Mouse (Mus musculus) lung, postnatal 14 days (tissue): ENCODE measurements around the gene Cbx7.

Experiments used
- DNase-seq: peaks from one replicate; pipeline ENCODE4 v3.0.0; 2021

The Cbx7 gene

DNA sequence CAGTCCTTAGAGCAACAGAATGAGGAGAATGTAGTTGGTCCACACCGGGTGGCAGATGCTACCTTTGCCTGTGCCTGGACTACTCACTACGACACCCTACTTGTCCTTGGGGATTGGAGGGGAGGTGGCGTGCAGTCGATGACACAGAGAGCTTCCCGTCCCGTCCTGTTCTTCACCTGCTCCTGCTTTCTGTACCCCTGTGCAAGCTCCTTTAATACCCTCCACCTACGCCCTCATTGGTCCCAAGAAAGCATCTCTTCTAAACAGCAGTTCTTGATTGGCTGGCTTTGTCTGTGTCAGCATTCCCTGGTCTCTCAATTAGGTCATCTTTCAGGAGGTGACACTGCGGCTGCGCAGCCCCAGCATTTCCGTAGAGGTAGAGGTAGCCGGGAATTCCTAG is at the start of gene Cbx7:
Cbx7 (minus strand) TSS at position 180 of the 400 bp plus-strand sequence.
- no peak for DNase-seq

DNA sequence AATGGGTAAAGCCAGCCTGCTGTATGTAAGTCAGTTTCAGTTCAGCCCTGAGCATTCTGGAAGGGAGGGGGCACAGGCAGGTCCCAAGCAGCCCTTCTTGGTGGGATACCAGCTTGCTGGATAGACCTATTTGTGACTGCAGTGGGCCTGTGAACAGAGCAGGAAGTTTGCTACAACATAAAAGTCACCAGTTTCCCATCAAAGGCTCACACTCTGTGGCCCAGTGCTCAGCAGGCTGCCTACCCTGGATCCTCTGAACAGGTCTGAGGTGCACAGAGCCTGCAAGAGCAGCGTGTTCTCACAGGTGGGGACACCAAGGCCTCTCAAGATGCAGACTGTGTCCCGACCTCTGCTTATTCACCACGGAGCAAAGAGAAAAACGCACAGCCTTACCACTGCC is 49.6 kb upstream of the Cbx7 start:
- DNase-seq, result no peak

DNA sequence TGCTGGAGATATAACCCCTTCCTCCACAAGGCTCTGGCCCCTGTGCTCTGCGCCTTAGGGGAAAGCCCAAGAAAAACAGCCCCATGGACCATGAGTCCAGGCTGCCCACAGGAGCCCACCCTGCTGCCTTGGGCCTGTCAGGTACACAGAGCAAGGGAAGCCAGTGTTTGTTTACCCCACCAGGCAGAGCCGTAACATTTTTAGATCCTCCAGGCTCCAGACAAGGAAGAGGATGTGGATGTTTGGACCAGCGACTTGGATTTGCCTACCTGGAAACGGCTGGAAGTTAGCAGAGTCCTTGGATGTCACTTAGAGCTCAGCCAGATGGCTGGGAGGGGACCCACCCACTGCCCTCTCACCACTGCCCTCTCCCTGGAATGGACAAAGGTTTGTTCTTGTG is 48.7 kb upstream of the Cbx7 start:
- no peak for DNase-seq

DNA sequence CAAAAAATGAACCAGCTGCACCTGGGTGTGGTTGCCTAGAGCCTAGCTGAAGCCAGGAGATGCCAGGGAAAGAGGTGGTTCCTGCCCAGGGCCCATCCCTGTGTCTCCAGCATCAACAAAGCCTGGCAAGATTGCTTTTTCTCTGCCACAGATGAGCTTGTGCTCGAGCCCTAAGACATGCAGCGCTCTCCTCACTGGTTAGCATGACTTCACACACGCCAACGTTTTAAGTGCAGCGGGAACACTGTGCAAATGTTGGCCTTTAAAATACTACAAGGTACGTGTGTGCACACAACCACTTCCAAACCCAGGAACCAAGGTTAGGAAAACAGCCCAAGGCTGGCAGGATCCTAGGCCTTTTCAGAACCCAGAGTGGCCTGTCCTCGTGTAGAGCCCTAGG is 48.3 kb upstream of the Cbx7 start:
- DNase-seq, result no peak

DNA sequence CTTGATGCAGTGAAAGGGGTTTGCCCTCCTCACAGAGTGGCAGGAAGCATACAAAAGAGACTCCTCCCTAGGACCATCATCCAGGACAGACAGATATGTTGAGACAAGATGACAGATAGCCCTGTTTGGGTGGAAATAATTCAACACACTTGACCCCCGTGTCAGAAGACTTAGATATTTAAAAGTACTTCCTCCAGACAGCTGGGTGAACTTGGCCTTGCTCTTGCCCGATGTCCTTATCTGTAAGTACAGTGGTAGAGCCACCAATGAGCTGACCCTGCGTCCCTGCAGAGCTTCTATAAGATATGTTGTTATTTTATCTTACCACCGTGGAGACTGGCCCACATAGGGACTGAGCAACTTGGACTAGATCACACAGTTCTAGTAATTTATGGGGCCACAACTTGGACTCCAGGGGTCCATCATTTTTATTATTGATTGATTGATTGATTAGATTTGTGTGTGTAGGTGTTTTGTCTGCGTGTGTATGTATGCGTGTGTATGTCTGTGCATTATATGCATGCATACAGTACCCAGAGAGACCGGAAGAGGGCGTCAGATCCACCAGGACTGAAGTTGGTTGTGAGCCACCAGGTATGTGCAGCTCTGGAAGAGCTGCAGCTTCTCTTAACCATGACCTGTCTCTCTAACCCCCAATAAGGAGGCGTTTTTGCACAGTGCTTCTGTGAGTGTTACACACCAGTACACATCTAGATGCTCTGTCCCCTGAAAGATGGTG is 45.8 kb upstream of the Cbx7 start:
- no peak for DNase-seq

DNA sequence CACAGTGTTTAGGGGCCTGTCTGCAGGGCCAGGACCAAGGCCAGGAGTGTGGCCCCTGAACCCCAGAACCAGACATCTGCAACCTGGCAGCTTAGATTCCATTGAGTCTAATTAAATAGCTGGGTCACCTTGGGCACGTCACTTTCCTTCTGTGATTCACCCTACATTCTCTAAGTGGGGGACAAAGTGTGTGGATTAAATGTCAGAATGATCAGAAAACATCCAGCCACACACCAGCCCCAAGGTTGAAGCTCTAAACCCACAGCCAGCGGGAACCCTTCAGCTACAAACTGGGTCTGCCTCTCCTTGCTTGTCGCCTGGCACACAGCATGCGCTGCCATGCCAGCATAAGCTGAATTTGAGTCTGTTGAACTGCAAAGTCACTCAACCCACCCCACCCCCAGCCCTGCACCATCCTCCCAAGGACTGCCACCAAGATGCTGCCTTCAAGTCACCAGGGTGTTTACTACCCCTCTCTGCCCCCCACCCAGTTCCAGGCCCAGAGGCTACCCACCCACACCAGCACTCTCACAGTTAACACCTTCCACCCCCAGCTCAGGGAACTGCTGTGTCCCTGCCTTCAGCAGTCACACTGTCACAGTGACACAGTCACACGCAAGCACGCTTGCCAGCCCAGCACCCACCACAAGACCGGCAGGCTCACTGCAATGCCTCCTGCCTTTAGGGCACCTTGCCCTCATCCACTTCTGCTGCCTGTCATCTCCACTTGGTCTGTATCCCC is 44.5 kb upstream of the Cbx7 start:
- DNase-seq, result no peak

DNA sequence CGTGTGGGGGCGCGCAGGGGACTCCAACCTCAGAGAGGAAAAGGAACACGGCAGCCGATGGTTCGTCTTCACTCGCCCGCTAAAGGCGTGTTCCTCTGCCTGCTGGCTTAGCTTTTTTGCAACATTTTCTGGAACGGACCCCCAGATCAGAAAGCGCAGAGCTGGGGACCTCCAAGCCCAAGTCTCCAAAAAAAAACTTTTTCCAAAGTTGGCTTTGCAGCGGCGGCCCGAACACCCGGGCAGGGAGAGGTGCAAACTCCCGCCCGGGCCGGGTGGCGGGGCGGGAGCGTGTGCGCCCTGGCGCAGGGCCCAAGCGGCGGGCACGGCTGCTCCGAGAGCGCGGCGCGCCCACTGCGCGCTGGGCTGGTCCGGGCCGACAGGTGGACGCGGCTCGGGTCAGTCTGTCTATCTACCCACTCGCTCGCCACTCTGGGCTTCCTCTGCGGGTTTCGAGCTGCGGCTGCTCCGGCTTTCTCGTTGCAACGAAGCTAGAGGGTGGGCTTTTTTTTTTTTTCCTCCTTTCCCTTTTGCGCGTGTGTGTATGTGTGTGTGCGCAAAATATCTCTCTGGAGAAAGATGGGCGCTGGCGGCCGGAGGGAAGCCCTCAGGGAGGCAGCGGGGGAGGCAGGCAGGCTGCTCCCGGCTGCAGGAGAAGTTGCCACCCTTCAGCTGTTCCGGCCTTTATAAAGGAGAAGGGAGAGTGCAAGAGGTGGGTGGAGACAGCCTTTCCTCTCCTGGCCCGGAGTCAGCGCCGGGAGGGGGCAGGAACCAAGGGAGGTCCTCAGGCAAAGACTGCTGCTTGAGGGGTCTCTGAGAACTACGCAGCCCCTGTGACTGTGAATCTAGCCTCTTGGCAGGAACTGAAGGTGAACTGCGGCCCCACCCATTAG is 43.6 kb upstream of the Cbx7 start, which contains the start of gene Pdgfb:
Pdgfb (minus strand) TSS at position 657 of the 890 bp plus-strand sequence.
- DNase-seq, result peak; percentile 83

DNA sequence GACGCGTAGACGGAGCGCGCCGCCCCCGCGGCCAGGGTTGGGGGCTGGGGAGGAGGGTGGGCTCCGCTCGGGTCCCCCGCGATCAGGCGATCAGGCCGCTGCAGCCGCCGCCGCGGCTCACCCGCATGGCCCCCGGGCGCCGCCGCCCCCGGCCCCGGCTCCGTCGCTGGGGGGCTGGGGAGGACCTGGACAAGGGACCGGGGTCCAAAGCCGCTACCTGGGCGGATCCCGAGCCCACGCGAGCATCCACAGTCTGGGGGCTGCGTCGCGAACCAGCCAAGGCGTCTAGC is 43.1 kb upstream of the Cbx7 start:
- no peak for DNase-seq

DNA sequence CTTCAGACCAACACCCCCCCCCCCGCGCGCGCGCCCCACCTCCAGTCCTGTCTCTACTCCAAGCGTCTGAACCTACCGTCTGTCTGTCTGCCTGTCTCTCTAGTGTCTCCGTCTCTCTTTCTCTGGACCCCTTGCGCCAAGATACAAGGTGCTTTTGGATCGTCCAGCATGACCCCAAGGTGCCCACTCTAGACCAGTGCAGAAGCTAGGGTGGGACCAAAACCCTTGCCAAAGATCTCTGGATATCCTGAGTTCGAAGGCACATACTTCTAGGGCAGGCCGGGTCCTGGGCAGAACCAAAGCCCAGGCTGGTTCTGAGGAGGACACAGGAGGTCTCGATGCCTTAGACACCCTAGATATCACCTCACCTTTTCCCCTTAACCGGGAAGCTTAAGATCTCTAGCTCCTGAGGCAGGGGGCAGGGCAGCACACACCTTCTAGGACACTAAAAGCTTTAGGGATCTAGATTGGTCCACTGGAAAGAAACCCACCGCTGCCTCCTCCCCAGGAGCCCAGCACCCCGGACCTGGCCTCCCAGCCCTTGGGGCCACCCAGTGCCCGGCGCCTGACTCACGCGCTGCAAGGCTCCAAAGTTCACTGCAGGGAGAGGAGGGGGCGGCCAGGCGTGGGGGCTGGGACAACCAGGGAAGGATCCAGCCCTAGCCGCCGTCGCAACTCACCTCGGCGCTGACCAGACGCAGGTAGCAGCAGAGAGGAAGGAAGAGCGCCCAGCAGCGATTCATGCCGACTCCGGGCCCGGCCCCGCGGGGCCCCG is 42.5 kb upstream of the Cbx7 start:
- no peak for DNase-seq

DNA sequence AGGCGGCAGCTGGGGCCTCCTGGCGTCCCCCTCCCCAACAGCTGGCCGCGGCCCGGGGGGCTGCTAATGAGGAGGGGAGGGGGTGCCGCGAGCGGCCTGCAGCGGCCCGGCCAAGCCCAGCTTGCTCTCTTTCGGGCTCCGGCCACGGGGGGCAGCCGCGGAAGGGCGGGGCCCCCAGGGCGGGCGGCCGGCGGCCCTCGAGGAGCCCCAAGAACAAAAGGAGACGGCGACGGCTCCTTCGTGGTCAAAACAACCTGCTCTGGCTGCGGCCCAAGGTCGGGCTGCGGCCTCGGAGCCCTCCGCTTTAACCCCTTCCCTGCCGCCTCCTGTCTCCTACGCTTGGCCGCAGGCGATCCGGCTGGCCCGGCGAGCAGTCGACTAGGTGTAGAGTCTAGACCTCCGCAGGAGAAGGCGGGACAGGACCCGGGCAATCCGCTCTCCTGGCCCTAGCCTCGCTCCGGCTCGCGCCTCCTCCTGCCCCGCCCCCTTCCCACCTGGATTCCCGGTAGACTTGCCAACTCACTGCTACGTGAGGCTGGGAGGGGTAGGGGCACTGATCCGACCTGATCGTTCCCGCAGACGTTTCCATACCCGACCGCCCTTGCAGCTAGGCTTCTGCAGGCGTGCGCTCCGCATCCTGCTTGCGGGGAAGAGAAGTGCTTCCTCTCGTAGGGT is 41.7 kb upstream of the Cbx7 start:
- peak; percentile 81 for DNase-seq

DNA sequence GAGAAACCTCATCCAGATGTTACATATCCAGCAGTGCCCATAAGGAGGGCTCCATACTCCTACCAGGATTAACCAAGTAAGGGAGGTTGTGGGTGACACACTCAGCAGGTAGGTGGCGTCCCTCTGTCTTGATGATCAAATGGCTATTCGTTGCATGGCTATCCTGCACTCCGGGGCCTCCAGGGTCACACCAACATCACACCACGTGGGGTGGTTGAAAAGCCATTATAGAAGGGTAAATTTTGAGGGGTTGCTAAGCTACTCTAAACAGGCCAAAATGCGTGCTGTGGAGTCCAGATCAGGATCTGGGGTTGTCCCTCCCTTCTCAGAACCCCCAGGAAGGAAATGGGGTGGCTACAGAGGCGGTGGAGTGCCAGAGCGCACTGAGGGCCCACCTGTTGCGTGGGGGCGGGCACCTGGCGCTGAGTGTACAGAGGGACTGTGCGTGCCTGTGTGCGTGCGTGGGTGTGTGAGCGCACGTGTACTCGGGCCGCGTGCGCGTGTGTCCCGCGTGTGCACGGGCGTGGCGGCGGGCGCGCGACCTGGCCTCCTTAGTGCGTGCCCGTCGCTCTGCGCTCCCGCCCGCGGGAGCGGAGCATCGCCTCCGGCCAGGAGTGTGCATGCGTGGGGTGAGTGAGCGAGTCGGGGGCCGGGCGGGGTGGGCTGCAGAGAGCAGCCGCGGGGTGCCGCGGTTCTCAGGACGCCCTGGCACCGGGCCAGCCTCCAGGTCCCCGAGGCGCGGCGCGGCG is 41.0 kb upstream of the Cbx7 start:
- no peak for DNase-seq

DNA sequence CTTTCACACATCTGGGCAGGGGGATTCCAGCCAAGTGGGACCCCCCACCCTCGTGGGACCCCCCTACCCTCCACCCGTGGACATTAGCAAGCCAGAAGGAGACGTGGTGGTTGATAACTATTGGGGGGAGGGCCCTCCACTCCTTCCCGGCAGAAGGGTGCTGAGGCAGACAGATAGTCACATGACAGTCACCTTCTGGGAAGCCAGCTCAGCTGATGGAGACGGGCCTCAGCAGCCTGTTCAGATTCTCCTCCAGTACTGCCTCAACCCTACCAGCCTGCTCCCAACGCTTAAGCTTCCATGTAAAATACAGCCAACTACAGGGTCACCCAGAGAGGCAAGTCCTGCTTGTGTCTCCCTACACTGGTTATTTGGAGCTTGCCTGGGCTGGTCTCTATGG is 40.3 kb upstream of the Cbx7 start:
- DNase-seq, result no peak

DNA sequence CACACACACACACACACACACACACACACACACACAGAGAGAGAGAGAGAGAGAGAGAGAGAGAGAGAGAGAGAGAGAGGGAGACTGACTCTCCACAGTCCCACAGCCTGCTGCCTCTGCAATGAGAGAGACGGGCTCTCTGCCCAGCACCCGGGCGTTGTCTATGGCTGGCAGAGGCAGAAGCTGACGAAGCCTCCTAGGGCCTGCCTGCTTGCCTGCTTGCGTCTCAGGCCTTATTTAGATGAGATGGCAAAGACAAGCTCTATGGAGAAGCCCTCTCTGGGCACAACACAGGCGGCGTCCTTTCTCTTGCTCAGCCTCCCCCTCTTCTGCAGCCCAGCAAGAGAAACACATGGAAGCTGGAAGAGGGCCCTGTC is 39.3 kb upstream of the Cbx7 start:
- DNase-seq, result no peak

DNA sequence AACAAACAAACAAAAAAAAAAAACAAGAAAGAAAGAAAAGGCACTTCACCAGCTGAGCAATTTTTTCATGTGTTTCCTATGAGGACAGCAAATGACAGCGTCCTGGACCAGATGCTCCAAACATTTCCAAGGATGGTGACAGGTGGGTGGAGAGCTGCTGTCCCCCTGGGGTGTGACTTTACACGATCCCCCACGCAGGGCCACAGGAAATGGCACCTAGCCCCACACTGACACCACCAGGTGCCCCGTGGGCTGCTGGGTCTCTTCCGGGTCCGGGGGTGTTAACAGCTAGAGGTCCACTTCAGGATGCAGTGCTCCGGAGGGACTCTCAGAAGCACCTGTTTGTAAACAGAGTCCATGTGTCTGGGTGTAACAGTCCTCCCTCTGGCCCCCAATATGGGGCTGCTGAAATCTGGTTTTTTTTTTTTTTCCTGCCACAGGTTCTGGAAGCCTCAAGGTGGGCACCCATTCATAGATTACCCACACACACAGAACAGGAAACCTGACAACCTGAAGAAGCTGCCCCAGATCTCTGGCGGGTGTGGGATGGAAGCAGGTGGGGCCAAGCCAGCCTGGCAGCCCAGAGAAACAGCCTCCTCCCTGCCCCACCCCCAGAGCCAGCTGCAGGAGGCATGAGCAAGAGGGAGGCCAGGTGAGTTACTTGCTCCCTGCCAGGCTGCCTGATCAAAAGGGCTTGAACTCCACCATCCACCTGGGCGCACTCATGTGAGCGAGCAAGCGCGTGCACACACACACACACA is 38.7 kb upstream of the Cbx7 start:
- DNase-seq, result no peak

DNA sequence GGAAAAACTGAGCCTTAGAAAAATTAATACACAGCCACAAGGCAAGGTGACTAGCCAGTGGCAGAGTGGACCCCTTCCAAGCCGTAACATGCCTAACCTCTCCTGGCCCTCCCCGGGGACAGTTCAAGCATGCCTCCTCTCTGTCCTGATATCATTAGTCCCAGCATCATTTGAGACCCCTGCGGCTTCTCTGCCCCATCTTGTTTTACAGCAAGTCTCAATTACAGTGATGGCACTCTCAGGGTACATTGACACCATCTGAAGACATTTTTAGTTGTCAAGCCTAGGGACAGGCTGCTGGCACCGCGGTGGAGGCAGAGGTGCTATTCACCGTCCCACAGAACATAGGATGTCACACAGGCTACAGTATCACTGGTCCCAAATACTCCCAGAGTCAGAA is 37.5 kb upstream of the Cbx7 start:
- no peak for DNase-seq

DNA sequence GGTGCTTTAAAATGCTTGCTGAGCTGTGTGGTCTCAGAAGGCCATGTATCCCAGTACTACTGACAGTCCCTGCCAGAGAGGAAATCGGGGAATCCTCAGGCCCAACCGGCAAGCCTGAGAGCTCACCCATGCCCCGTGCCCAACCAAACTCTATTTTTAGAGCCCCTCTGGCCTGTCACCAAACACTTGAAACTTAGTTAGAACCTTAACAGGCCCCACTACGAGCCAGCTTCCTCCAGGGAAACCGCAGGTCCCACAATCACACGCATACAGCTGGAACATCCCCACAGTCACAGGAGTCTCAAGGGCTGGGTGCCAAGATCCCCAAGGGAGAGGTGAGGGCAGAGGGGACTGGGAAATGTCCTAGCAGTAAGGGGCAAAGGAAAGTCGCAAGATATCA is 35.2 kb upstream of the Cbx7 start:
- no peak for DNase-seq

DNA sequence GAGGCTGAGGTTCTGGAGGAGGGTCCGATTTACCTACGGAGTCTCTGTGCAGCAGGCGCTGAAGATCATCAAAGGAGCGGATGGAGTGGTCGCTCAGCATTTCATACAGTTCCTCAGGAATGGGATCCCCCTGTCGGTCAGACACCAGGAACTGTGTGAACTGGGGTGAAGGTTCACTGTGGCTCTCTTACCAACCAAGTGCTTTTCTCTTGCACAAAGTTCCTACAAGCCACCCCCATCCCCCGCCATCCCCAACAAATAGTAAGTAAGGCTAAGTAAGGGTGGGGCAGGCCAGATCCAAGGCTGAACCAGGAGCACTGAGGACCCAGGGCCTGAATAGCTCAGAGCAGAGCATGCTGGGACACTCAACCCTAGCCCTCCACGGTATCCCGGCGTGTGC is 34.5 kb upstream of the Cbx7 start:
- no peak for DNase-seq

DNA sequence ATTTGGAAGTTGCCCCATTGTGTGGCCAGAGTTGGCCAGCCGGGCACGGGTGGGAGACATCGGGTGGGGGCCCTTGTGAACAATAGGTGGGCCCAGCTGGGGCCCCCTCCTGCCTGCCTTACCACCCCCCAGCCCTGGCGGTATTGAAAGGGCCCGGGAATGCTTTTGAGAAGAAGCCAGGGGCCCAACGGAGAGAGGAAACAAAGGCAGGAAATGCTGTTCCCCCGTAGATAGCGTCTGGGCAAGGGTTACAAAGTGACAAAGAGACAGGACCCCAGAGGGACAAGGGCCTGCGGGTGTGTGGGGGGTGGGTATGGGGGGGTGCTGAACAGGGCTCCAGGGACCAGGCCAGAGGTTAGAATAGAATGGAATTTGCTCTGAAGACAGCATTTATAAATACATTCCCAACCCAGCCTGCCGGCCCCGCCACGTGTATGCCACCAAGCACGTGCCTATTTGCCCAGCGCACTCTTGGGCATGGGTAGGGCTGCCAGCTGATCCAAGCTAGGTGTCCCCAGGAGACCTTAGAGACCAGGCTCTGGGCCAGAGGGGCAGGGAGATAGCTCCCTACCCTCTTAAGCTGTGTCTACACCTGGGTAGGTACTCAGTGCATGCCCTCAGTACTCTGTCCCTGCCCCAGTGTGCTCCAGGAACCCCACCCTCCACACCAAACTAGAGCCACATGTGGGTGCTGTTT is 33.9 kb upstream of the Cbx7 start:
- DNase-seq, result peak; percentile 79

DNA sequence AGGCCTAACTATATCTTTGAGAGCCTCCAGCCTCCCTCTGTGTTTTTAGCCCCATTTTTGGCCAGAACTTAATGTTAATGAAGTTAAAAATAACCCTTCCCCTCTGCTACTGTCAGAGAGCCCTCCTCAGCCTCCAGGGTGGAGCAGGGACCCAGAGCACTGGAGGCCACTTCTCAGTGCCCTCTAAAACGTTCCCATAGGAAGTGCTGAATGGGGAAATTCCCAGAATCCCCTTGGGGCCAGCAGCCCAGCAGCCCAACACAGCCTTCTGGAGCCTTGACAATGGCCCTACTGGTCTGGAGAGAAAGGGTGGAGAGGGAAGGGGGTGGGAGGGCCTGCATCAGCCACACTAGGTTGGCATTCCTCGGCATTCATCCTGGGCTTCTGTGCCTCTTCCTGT is 32.7 kb upstream of the Cbx7 start:
- no peak for DNase-seq

DNA sequence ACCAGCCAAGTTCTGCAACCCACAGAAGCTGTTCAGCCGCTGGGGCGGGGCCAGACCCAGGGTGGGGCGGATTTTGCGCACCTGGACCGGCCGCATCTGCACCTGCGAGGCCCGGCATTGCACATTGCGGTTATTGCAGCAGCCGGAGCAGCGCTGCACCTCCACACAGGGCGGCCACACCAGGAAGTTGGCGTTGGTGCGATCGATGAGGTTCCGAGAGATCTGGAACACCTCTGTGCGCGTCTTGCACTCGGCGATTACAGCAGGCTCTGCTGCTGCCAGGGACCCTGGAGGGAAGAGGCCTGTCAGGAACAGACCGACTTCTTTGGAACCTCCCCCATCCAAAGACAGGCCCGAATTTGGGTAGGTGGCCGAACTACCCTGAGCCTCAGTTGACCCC is 30.7 kb upstream of the Cbx7 start:
- no peak for DNase-seq
